Mouse (Mus musculus) kidney, adult 2 months (tissue): ENCODE data around the gene G430095P16Rik.

Experiments used
- CTCF ChIP-seq: fragments of 200-500 bp; conservative IDR thresholded peaks from 2 replicates; pipeline ENCODE4 v1.5.1; 2011; ENCODE audit warnings: low read depth, mild to moderate bottlenecking, control low read depth, low read length, moderate library complexity, mixed read lengths; ENCODE audit not compliant: insufficient read depth, insufficient read length
- POLR2A ChIP-seq: fragments of 200-500 bp; IDR thresholded peaks from one replicate; pipeline ENCODE4 v1.6.1; 2011; ENCODE audit warnings: low read depth, low read length, control low read depth

DNA sequence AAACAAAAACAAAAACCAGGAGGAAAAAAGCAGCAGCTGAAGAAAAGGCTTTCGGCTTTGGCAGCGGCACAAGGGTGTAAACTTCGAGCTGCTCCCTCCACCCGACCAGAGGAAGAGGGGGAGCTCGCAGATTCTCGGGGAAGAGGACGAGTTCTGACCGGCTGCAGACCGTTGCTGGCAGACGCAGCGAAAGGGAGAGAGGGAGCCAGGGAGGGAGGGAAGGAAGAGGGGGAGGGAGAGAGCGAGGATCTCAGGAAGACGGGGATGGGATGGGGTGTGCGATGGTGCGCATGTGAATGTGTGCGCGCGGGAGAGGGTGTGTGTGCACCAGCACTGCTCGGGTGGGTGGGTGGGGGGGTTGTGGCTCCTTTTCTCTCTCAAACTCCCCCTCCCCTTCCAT lies 51.0 kb downstream of the G430095P16Rik start:
- TF ChIP-seq CTCF (no peak), POLR2A (no peak)
